Mouse (Mus musculus) lung, postnatal 0 days (tissue): ENCODE measurements at regions not wholly inside any gene's neighbourhood (a gene's known extent, or its start where the extent isn't known, plus 50 kb on each side); places are given as distances from the start of the nearest gene placed in this dataset.

Experiments
- CTCF ChIP-seq: IDR thresholded peaks from 2 replicates; pipeline ENCODE4 v1.5.1; 2016; ENCODE audit warnings: antibody characterized with exemption, mild to moderate bottlenecking
- EP300 ChIP-seq: IDR thresholded peaks from 2 replicates; pipeline ENCODE4 v1.6.1; 2016; ENCODE audit warnings: antibody characterized with exemption, mild to moderate bottlenecking, control low read depth

DNA sequence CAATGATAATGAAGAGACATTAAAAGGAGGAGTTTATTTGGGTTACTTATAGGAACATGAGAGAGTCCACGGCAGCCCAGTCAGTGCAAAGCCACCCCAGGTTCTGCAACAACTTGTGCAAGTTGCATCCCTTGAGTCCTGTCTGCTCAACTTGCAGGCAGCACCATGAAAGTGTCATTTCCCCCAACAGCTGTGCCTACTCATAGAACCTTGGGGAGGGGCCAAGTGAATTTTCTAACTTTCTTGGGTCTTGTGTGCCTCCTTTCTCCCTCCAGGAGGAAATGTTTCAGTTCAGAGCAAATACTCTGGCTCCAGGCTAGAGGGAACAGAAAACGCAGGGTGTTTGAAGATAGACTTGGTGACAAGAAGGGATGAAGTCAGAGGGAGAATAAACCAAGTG is 204.5 kb upstream of the Mocs1 start:
- no peak for TF ChIP-seq CTCF
- no peak for TF ChIP-seq EP300
